Mouse (Mus musculus) ES-E14 (cell line): ENCODE data around the gene Apobec1.

Source experiments
- CHD2 ChIP-seq: IDR thresholded peaks from 2 replicates; pipeline ENCODE4 v1.6.1; 2014; ENCODE audit warnings: mild to moderate bottlenecking, low read depth, low read length, inconsistent platforms
- HCFC1 ChIP-seq: IDR thresholded peaks from 2 replicates; pipeline ENCODE4 v1.6.1; 2012; ENCODE audit warnings: low read length, inconsistent platforms, borderline replicate concordance; ENCODE audit not compliant: insufficient read depth
- ZC3H11A ChIP-seq: IDR thresholded peaks from 2 replicates; pipeline ENCODE4 v1.6.1; 2012; ENCODE audit warnings: low read depth, mild to moderate bottlenecking, inconsistent platforms, low read length, borderline replicate concordance
- ZNF384 ChIP-seq: IDR thresholded peaks from 2 replicates; pipeline ENCODE4 v1.6.1; 2012; ENCODE audit warnings: low read depth, low read length, inconsistent platforms

DNA sequence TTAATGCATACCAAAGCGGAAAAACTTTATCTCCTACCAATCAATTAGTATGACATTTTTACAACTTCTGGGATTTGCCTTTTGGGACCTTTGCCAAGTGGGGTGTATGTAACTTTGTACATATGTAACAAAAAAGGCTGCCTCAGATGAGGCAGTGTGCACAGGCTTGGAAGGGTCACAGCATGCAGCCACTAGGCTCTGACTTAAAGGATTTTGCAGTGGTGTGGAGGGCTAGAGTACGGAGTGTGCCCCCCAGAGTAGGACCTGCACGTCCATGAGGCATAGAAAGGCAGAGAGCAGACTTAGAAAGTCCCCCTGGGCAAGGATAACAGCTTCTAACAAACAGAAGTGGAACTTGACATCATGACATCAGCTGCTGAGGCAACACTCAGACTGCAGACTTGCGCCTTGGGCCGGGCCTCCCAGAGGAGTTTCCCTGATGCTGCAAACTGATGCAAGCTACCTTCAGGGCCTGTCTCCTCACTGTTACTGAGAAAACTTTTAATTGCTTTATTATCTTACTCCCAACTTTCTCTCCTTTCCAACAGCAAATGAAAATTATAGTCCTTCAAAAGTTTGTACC, 48.2 kb upstream of the Apobec1 start:
- no peak for TF ChIP-seq ZNF384
- no peak for TF ChIP-seq HCFC1
- no peak for TF ChIP-seq ZC3H11A
- no peak for TF ChIP-seq CHD2
